Mouse (Mus musculus) right cerebral cortex, postnatal 36 days (tissue): ENCODE measurements at regions not wholly inside any gene's neighbourhood (a gene's known extent, or its start where the extent isn't known, plus 50 kb on each side); places are given as distances from the start of the nearest gene placed in this dataset.
A peak's percentile ranks its signal among the peaks of the same experiment; 100 is the strongest.

Source experiments
- DNase-seq, 2 experiments: peaks; one replicate each; pipeline ENCODE4 v3.0.0; 2022; ENCODE audit warnings: low spot score in 2 of 2, mixed read lengths in 1 of 2

DNA sequence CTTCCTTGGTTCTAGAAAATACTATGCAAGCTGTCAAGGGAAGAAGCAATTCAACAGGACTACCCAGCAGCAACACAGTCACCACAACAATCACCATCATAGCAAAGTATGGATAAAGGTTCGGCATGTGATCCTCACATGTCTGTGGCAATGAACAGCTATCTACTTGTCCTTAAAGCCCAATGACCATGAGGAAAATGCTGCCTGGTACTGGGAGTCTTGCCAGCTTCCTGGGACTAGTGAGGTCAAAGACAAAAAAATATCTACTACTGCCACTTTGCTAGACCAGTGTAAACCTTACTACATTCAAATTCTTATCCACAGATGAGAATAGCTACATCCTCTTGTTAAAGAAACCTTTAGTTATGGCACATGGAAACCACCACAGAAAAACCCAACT, 346.3 kb downstream of the Wdr20rt start:
- no peak for DNase-seq

DNA sequence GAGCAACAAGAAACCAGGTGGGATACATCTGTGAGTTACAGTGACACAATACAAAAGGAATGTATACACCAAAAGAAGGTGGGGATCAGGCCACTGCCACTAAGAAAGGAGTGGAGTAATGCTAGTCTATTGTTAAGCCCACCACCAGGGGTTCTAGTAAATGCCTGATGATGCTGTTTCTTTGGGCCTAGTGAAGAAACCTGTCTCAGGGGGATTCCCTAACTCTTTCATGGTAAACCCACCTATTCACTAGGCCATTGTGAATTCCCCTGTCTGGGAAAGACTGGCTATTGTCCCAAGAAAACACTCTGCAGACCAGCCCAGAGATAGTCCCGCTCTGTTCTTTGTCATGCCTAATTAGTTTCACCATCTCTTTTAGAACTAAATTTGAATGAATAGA, 368.2 kb downstream of the Wdr20rt start:
- no peak for DNase-seq

DNA sequence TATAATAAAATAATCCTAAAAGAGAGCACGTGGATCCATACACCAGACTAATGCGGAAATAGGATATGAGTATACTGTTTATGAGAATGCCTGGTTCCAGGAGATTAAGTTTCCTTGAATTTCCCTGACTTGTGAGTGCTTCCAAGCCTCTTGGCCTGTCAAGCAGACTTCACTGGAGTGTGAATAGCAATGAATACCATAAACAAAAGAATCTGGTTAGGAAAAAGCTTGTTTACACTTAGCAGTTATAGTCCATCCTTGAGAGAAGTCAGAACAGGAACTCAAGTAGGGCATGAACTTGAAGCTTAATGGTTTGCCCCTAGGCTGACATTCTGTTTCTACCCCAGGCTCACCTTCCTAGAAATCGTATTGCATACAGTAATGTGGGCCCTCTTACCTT, 368.8 kb downstream of the Wdr20rt start:
- DNase-seq, result no peak

DNA sequence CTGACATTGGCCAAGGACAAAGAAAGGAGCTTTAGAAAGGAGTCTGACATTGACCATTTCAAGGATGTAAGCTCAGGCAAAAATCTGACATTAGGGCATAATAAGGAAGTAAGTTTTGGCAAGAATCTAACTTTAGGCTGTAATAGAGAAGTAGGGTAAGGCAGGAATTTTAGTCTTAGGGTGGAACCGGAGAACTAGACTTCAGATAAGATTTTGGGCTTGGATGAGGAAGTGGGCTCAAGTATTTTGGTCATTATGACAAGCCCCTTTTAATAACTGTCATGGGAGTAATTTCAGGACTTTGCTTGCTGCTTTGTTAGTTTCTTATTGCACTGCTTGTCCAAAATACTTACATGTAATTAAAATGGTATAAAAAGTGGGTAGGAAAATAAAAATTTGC, 418.9 kb downstream of the Wdr20rt start:
- no peak for DNase-seq

DNA sequence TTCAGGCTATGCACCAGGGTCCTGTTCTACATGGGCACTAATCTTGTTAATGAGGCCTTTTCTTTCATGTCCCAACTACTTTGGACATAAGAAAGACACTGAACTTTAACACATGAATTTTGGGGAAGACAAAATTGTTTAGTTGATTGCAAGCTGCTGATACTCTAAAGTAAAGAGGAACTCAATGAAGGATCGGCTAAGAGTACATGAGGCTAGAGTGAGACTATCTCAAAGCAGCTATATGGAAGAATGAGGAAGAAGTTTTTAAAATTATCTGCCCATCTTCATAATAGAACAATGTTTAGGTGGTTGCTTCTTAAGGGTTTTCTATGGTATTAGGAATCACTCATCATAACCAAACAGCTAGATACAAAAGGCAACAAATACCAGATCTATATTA, 431.5 kb downstream of the Wdr20rt start:
- DNase-seq, result no peak

DNA sequence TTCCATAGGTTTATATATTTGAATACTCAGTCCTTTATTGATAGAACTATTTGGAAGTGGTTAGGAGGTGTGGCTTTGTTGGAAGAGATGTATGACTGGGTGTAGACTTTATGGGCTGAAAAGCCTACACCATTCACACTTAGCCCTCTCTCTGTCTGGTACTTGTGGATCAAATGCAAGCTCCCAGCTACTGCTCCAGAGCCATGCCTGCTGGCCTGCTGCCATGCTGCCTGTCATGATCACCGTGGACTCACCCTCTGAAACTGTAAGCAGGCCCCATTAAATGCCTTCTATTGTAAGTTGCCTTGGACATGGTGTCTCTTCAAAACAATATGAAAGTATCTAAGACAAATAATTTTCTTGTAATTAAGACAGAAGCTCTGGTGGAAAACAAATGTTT, 446.4 kb downstream of the Wdr20rt start:
- DNase-seq, result no peak

DNA sequence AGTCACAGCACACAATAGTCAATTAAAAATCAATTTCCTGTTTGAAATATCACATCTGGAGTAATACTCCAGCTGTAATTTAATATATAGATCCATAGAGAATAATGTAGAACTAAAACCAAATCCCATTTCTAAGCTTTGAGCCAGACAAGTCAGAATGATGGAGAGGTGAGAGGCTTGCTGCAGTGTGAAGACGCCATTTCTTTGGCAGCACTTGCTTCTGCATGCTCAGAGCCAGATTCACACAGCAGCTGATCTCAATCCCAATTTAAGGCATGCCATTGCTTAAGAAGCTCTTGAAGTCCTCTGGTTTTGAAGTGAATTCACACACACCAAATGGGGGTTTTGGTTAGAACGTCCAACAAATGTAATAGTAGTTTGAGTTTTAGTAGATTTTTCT, 447.9 kb downstream of the Wdr20rt start:
- no peak for DNase-seq

DNA sequence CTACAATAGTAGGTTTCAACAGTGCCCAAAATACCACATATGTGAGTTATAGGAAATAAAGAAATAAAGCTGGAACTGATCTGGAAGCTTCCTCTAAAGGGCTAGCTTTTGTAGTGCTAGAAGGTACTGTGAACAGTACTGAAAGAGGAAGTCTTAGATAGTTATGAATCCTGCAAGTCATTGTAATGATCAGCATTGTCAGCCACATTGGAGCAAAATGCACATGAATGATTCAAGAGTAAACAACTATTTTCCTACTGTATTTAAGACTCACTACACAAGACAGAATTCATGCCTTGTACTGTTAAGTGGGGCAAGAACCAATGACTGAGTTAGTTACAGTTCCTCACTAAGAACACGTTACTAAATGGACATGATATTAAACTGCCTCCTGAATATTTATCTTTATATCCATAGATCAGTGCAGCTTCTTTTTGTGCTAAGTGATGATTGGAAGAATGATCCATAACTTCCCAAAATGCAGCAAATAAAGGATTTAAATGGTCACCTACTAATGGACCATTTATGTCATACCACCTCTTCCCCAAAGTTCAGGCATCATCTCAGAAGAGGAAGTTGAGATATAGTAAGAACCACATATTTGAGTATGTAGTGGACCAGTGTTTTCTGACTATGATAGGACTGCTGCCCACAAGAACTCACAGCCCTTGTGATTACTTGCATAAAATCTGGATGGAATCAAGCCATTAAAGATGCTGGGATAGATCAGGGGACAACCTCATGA, 449.8 kb downstream of the Wdr20rt start:
- no peak for DNase-seq

DNA sequence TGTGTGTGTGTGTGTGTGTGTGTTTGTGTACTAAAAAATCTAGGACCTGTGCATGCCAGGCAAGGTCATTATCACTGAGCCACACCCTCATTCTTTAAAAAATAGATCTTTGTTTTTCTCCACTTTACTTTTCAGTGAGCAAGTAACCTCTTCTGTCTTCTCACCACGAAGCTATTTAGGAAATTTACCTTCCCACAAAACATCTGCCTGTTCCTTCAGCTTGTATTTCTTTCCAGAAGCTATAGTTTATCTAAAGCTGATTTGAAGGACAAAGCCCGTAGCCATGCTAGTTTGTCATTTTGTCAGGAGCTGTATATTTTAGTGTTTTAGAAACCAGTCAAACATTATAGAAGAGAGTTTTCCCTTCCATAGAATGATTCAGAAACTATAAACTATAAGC, 455.0 kb downstream of the Wdr20rt start:
- no peak for DNase-seq

DNA sequence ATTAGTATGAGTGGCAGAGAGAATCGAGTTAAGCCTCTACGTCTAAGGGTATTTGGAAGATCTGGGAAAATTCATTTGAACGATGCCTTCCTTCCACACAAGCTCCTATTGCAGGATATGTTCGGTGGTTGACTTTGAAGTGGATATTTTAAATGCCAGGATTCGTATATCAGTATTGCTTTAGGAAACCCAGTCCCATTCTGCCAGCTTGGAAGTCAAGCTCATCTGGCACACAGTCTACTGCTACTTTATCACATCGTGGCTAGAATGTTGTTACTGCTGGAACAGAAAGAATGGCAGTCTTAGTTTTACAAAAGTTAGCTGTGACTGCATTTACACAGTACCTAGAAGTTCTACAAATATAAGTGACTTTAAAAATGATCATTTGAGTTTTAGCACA, 456.5 kb downstream of the Wdr20rt start:
- DNase-seq, result peak in 1 of 2 experiments; percentile 4

DNA sequence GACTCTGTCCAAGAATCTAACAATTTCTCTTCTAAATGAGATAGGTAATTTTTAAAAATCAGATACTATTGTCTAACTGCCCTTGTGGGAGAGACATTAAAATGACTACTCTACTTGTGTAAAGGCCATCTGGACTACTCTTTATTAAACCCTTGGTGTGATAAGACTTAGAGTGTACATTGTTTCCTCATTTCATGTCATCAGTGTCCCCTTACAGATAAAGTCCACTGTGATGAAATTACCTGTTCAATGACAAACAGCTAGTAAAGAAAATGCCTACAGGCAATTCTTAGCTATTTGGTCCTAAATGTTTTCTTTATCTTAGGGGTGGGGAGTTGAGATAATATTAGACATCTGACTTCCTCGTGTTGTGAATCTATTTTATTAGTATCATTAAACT, 479.7 kb downstream of the Wdr20rt start:
- no peak for DNase-seq

DNA sequence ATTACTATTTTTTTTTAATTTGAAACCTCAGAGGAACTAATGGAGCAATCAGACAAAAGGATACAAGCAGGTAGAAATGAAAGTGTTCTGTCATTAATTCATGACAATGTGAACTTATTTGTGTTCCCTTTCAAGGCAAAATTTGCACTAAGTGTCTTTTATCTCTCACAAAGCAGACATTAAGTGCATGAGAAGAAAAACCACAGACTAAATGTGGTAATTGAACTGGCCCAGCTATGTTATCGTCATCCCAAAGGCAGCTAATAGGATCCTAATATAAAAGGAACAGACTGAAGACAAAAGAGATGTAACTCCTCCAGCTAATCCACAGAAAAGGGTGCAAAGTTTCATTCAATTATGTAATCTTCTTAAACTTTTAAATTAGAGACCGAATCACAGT, 487.0 kb downstream of the Wdr20rt start:
- DNase-seq, result no peak
